Mouse (Mus musculus) G1E (cell line): Measurements from ENCODE around the gene Dock4.

Experiments used
- CTCF ChIP-seq: IDR thresholded peaks from 2 replicates; pipeline ENCODE4 v1.5.1; 2012; ENCODE audit warnings: low read depth, low read length, inconsistent platforms, mixed read lengths
- GATA1 ChIP-seq: IDR thresholded peaks from 2 replicates; pipeline ENCODE4 v1.6.1; 2012; ENCODE audit warnings: borderline replicate concordance, low read length, inconsistent platforms, mixed read lengths
- GATA2 ChIP-seq: IDR thresholded peaks from 2 replicates; pipeline ENCODE4 v1.6.1; 2012; ENCODE audit warnings: low read depth, low read length, inconsistent platforms, borderline replicate concordance
- POLR2AphosphoS5 ChIP-seq: IDR thresholded peaks from 2 replicates; pipeline ENCODE4 v1.6.1; 2012; ENCODE audit warnings: low read depth, low read length, inconsistent platforms; ENCODE audit not compliant: insufficient replicate concordance
- TAL1 ChIP-seq: conservative IDR thresholded peaks from 2 replicates; pipeline ENCODE4 v1.6.1; 2012; ENCODE audit warnings: low read depth, low read length, inconsistent platforms, mixed read lengths

- TF ChIP-seq GATA1 = no peak
- TF ChIP-seq CTCF = no peak
- no peak for TF ChIP-seq TAL1
- no peak for TF ChIP-seq POLR2AphosphoS5
- no peak for TF ChIP-seq GATA2
Observed at GRCm38 (mm10) chr12:40449119-40449795, 3.5 kb downstream of the Dock4 start.
